Mouse (Mus musculus): ENCODE results near the gene Wnt2. TPM values are rescaled to one million over a fixed set of nuclear protein-coding genes. Genes with fewer than 3 reads are reported as not detected.

Wnt2 gene
- polyA plus RNA-seq, 1 experiment from 2014 or later, result 6.6 TPM

- WGBS, result 13% methylated on average over 7 of the region's 7 CpGs
- no peak for ATAC-seq (ENCODE audit: insufficient number of reproducible peaks, low FRiP score)
- no peak overlapping the region for H3K4me3 ChIP-seq
- peak overlapping the region; percentile 23; the same call in 1 of the 2 replicates for H3K27ac ChIP-seq (ENCODE audit: poor library complexity, severe bottlenecking)
- peaks cover 49% of the 10 kb centered on the region for H3K4me1 ChIP-seq (replicated peaks)
- no peaks in the 10 kb centered on the region for H3K9me3 ChIP-seq (replicated peaks)
- H3K36me3 ChIP-seq, result peaks cover 3% of the 10 kb centered on the region; the same call in 1 of the 2 replicates
- peak overlapping the region; percentile 26 for H3K4me2 ChIP-seq
- H3K9ac ChIP-seq, result no peak overlapping the region
- H3K27me3 ChIP-seq (replicated peaks), result no peaks in the 10 kb centered on the region
These were observed 88.0 kb downstream of the Wnt2 start for GRCm38 (mm10) chr6:17942344-17942743.

- Histone ChIP-seq H3K27ac (ENCODE audit: poor library complexity, severe bottlenecking) (peak overlapping the region; percentile 23; the same call in 1 of the 2 replicates), H3K27me3 (replicated peaks) (no peaks in the 10 kb centered on the region), H3K4me3 (no peak overlapping the region), H3K4me2 (peak overlapping the region; percentile 26), H3K9ac (no peak overlapping the region), H3K4me1 (replicated peaks) (peaks cover 47% of the 10 kb centered on the region), H3K36me3 (peaks cover 3% of the 10 kb centered on the region; the same call in 1 of the 2 replicates), H3K9me3 (replicated peaks) (no peaks in the 10 kb centered on the region)
- ATAC-seq (ENCODE audit: insufficient number of reproducible peaks, low FRiP score), result no peak
- WGBS, result 7% methylated on average over 2 of the region's 2 CpGs
These were observed 88.5 kb downstream of the Wnt2 start for GRCm38 (mm10) chr6:17941916-17942315.

Other genes starting within 250 kb of the Wnt2 start
- 0.10 TPM in 1 of 2 replicates, not detected in the other for gene Asz1, start 78.5 kb upstream of the Wnt2 start, polyA plus RNA-seq (2016; fragmentation: Nextera tagmentation; extraction: Ambion mirVana)
- gene Cftr, start 140.1 kb upstream of the Wnt2 start, polyA plus RNA-seq (2016; fragmentation: Nextera tagmentation; extraction: Ambion mirVana), result 0.18 and 0.19 TPM in 2 replicates

Measured in heart, embryonic 12.5 days (tissue).